Mouse (Mus musculus) E14TG2a.4 (cell line): ENCODE data around the gene Ctsc.

Experiments used
- CTCF ChIP-seq: conservative IDR thresholded peaks from 2 replicates; pipeline ENCODE4 v1.5.1; 2014; ENCODE audit warnings: low read length
- POU5F1 ChIP-seq: IDR thresholded peaks from 2 replicates; pipeline ENCODE4 v1.6.1; 2014; ENCODE audit warnings: low read length, borderline replicate concordance

DNA sequence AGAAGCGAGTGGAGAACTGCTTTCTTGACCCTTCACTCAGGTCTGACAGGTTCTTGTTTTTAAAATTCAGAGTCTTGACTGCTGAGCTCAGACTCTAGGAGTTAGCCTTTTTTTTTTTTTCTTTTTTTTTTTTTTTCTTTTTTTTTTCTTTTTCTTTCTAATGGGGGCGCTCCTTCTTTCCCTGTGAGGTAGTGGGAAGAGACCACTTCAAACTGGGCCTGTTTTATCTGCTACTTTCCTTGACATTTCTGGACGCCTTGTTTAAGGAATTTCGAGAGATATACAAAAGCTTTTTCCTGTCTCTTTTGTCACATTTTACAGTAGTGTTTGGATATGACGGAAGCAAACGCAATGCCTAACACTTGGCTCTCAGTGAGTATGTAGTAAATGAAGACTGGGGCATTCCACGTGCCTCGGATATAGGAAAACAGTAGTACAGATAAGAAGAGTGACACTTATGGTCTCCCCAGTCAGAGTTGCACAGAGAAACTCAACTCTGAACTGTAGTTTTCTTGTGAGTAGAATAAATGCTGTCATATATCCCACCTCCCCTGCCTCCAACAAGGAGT is 827 bp downstream of the Ctsc start:
- TF ChIP-seq CTCF (no peak), POU5F1 (no peak)
